Mouse (Mus musculus) heart, embryonic 16.5 days (tissue): ENCODE data around the gene Pygo2. TPM values are rescaled to one million over a fixed set of nuclear protein-coding genes. Genes with fewer than 3 reads are reported as not detected.

Source experiments
- ATAC-seq: fragments of 200-750 bp; cut with Nextera tagmentation; replicated peaks from 2 replicates; pipeline ENCODE4 v1.8.0; 2017; ENCODE audit warnings: moderate number of reproducible peaks; ENCODE audit not compliant: insufficient read depth, low FRiP score; ENCODE audit errors: extremely low read depth
- H3K27ac ChIP-seq: fragments of 300-500 bp; sonication (generic); 2 replicates; pipeline ENCODE4 v1.5.1; 2014; ENCODE audit warnings: mild to moderate bottlenecking, low read length, control low read depth, moderate library complexity
- H3K27me3 ChIP-seq: fragments of 300-500 bp; sonication (generic); 2 replicates; pipeline ENCODE4 v1.6.1; 2014; ENCODE audit warnings: low read length, mixed read lengths; ENCODE audit not compliant: control insufficient read depth, insufficient read depth
- H3K36me3 ChIP-seq: fragments of 300-500 bp; sonication (generic); 2 replicates; pipeline ENCODE4 v1.6.1; 2014; ENCODE audit not compliant: control insufficient read depth, insufficient read depth
- H3K4me1 ChIP-seq: fragments of 300-500 bp; sonication (generic); 2 replicates; pipeline ENCODE4 v1.6.1; 2014; ENCODE audit warnings: low read length, mixed read lengths; ENCODE audit not compliant: control insufficient read depth, insufficient read depth
- H3K4me2 ChIP-seq: fragments of 300-500 bp; sonication (generic); 2 replicates; pipeline ENCODE4 v1.6.1; 2014; ENCODE audit warnings: low read depth, mild to moderate bottlenecking, control low read depth, low read length
- H3K4me3 ChIP-seq: fragments of 300-500 bp; sonication (generic); 2 replicates; pipeline ENCODE4 v1.5.1; 2014; ENCODE audit warnings: mild to moderate bottlenecking, control low read depth, low read length
- H3K9ac ChIP-seq: fragments of 300-500 bp; sonication (generic); 2 replicates; pipeline ENCODE4 v1.6.1; 2014; ENCODE audit warnings: low read length, control low read depth
- H3K9me3 ChIP-seq: fragments of 300-500 bp; sonication (generic); replicated peaks from 2 replicates; pipeline ENCODE4 v1.6.1; 2016; ENCODE audit warnings: low read length; ENCODE audit not compliant: control insufficient read depth
- WGBS: fragments of 180-500 bp; shearing (Covaris S2); extraction: QIAGEN DNeasy Blood & Tissue Kit; methylation state at CpG from one replicate; pipeline ENCODE4 v1.1.7; 2014; 5-methylcytosine and 5-hydroxymethylcytosine counted together
- polyA plus RNA-seq: library from polyadenylated mRNA; unstranded; fragments of >200 nt; fragmentation: Nextera tagmentation; extraction: Ambion mirVana; gene quantifications from 2 replicates; pipeline ENCODE4 v1.2.1, GENCODE M21; 2015

The Pygo2 gene
- polyA plus RNA-seq, 1 experiment from 2014 or later, result 21.8 TPM

DNA sequence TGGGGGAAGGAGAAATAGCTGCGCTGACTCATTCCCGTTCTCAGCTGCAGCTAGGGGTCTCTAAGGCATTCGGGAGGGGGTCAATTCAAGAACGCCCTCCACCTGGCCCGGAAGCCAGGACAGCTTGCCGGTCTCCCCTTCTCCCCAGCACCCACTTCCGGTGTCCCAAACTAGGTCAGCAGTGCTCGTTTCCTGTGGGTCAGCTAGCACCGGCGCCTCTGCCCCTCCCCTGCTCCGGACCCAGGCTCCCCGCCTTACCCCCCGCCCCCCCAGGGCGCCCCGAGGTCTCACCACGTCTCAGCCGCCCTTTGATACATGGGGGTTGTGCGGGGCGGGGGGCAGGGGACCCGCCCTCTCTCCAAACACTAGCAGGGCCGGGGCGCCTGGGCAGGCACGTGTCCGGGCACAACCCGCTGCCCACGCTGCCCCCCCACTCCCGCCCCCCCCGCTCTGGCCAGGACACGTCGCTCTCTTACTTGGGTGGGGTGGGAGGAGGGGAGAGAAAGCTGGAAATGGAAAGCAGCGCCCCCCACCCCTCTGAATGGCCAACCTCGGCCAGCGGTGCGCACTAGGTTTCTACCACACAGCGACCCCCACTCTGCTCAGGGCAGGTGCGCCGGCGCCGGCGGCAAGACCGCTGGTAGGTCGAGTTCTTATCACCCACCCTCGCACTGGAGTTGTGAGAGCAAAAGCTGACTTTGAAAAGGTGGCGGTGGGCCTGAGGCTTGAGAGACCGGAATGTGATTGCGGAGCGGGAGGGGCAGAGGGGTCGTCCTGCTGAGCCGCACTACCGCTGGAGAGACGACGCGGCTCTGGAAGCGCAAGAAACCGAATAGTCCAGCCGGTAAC is 38.1 kb upstream of the Pygo2 start:
- Histone ChIP-seq H3K27me3 (no peaks in the 10 kb centered on the region), H3K9me3 (no peaks in the 10 kb centered on the region), H3K4me3 (peak overlapping the region; percentile 77), H3K27ac (peak overlapping the region; percentile 73), H3K4me2 (peak overlapping the region; percentile 90), H3K9ac (peak overlapping the region; percentile 88), H3K36me3 (no peaks in the 10 kb centered on the region), H3K4me1 (peaks cover 29% of the 10 kb centered on the region)
- WGBS, result under 1% methylated on average over 55 of the region's 56 CpGs
- ATAC-seq, result no peak

DNA sequence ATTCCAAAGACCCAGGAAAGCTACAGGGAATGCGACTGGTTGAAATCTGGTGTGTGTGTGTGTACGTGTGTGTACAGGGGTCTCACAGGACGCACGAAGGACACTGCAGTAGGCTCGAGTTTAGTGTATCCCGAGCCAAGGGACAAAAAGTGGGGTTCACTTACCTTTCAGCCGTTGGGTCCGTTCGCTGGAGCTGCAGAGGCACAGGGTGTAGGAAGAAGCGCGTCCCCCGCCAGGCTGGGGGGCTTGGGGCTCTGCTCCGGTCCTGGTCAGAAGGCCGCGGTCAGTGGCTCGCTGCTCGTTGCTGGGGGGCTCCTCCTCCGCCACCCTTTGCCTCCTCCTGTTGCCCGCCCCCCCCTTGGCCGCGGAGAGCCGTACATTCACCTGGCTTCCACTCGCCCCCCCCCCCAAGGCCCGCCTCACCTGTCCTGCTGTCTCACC is 37.1 kb upstream of the Pygo2 start:
- H3K9ac ChIP-seq, result peak overlapping the region; percentile 88
- peaks cover 28% of the 10 kb centered on the region for H3K4me1 ChIP-seq
- no peaks in the 10 kb centered on the region for H3K27me3 ChIP-seq
- ATAC-seq, result no peak
- H3K4me3 ChIP-seq, result peak overlapping the region; percentile 77
- H3K9me3 ChIP-seq, result no peaks in the 10 kb centered on the region
- H3K27ac ChIP-seq, result peak overlapping the region; percentile 73
- H3K36me3 ChIP-seq, result no peaks in the 10 kb centered on the region
- peak overlapping the region; percentile 90 for H3K4me2 ChIP-seq
- under 1% methylated on average over 22 of the region's 24 CpGs for WGBS

GRCm38 (mm10) chr3:89393605-89394004 is 36.4 kb upstream of the Pygo2 start:
- no peaks in the 10 kb centered on the region for H3K36me3 ChIP-seq
- H3K9ac ChIP-seq, result peak overlapping the region; percentile 88
- H3K9me3 ChIP-seq, result no peaks in the 10 kb centered on the region
- no peaks in the 10 kb centered on the region for H3K27me3 ChIP-seq
- H3K4me3 ChIP-seq, result peak overlapping the region; percentile 77
- H3K27ac ChIP-seq, result peak overlapping the region; percentile 97
- peak overlapping the region; percentile 90 for H3K4me2 ChIP-seq
- ATAC-seq, result peak; percentile 93
- WGBS, result under 1% methylated on average over 15 of the region's 15 CpGs
- H3K4me1 ChIP-seq, result peaks cover 28% of the 10 kb centered on the region

GRCm38 (mm10) chr3:89394006-89394893 is 35.8 kb upstream of the Pygo2 start, which contains the start of gene Zbtb7b:
Zbtb7b (minus strand) TSS chr3:89394776.
- H3K9ac ChIP-seq, result peak within 1 kb of the TSS; percentile 78
- H3K36me3 ChIP-seq, result no peaks in the 10 kb centered on the region
- peaks cover 28% of the 10 kb centered on the region for H3K4me1 ChIP-seq
- peak within 1 kb of the TSS; percentile 90 for H3K4me2 ChIP-seq
- H3K4me3 ChIP-seq, result peak within 1 kb of the TSS; percentile 77
- no peaks in the 10 kb centered on the region for H3K27me3 ChIP-seq
- under 1% methylated on average over 40 of the region's 42 CpGs for WGBS
- no peaks in the 10 kb centered on the region for H3K9me3 ChIP-seq
- peak within 1 kb of the TSS; percentile 97 for H3K27ac ChIP-seq
- ATAC-seq, result peak; percentile 61

DNA sequence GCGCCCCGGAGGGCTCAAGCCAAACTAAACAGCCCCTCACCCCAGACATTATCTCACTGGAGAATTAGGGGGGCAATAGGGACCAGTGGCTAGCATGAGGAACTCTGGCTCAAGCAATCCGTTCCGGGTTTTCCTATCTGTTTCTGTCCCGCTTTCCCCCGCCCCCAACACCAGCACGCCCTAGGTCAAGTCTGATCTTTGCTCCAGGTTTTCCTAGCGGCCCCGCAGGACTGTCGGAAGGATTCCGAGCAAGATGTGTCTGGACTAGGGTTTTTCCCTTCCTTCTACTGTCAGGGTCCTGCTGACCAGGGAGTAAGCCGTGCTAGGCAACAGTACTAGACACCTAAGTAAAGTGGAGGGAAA is 35.1 kb upstream of the Pygo2 start:
- peak; percentile 6 for ATAC-seq
- peak overlapping the region; percentile 78 for H3K9ac ChIP-seq
- peak overlapping the region; percentile 97 for H3K27ac ChIP-seq
- under 1% methylated on average over 11 of the region's 12 CpGs for WGBS
- peak overlapping the region; percentile 90 for H3K4me2 ChIP-seq
- H3K4me3 ChIP-seq, result peak overlapping the region; percentile 77
- peaks cover 28% of the 10 kb centered on the region for H3K4me1 ChIP-seq
- no peaks in the 10 kb centered on the region for H3K9me3 ChIP-seq
- no peaks in the 10 kb centered on the region for H3K36me3 ChIP-seq
- H3K27me3 ChIP-seq, result no peaks in the 10 kb centered on the region

DNA sequence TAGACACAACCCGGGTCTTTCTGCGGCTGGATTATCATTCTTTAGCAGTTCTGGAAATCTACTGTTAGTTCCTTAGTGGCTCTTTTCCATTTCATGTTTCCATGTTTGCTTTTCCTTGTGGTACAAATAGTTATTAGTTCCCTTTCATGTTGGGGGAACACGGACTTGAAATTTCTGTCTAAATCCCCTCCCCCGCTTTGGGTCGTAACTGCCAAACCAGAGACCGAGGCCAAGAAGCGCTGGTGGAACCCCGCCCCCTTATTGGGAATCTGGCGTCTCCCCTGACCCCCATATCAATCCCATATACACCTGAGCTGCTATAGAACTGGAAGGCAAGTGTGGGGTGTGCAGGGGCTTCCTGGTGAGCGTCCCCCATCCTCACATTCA is 34.6 kb upstream of the Pygo2 start:
- H3K27me3 ChIP-seq, result no peaks in the 10 kb centered on the region
- WGBS, result 5% methylated on average over 10 of the region's 10 CpGs
- peak overlapping the region; percentile 77 for H3K4me3 ChIP-seq
- peak overlapping the region; percentile 90 for H3K4me2 ChIP-seq
- peak overlapping the region; percentile 97 for H3K27ac ChIP-seq
- H3K4me1 ChIP-seq, result peaks cover 24% of the 10 kb centered on the region
- H3K36me3 ChIP-seq, result no peaks in the 10 kb centered on the region
- H3K9ac ChIP-seq, result peak overlapping the region; percentile 78
- ATAC-seq, result no peak
- H3K9me3 ChIP-seq, result no peaks in the 10 kb centered on the region

GRCm38 (mm10) chr3:89395806-89396653 is 34.0 kb upstream of the Pygo2 start:
- Histone ChIP-seq H3K9ac (peak overlapping the region; percentile 74), H3K27me3 (no peaks in the 10 kb centered on the region), H3K4me3 (peak overlapping the region; percentile 77), H3K9me3 (no peaks in the 10 kb centered on the region), H3K27ac (peak overlapping the region; percentile 97), H3K4me2 (peak overlapping the region; percentile 90), H3K4me1 (peaks cover 18% of the 10 kb centered on the region), H3K36me3 (no peaks in the 10 kb centered on the region)
- under 1% methylated on average over 44 of the region's 44 CpGs for WGBS
- ATAC-seq, result no peak

GRCm38 (mm10) chr3:89396654-89397005 is 33.4 kb upstream of the Pygo2 start:
- Histone ChIP-seq H3K4me3 (peak overlapping the region; percentile 77), H3K27ac (peak overlapping the region; percentile 97), H3K27me3 (no peaks in the 10 kb centered on the region), H3K4me1 (peaks cover 15% of the 10 kb centered on the region), H3K4me2 (peak overlapping the region; percentile 90), H3K36me3 (no peaks in the 10 kb centered on the region), H3K9ac (peak overlapping the region; percentile 74), H3K9me3 (no peaks in the 10 kb centered on the region)
- ATAC-seq, result no peak
- WGBS, result 0% methylated on average over 4 of the region's 4 CpGs
